Mouse (Mus musculus): ENCODE results near the gene Dusp21.

Dusp21 gene

GRCm38 (mm10) chrX:18145557-18145956, at the start of gene Dusp21:
Gene Dusp21 (plus strand): TSS chrX:18145857.
- DNase-seq: no peak

GRCm38 (mm10) chrX:18160734-18161442, 15.2 kb downstream of the Dusp21 start:
- no peak for DNase-seq

- no peak for DNase-seq
Measured at GRCm38 (mm10) chrX:18161796-18162191, 16.1 kb downstream of the Dusp21 start.

- peak; percentile 100 for DNase-seq
Measured at GRCm38 (mm10) chrX:18162192-18162857, 16.7 kb downstream of the Dusp21 start, which contains the start of gene Kdm6a. Gene Kdm6a (plus strand): TSS chrX:18162575.

DNA sequence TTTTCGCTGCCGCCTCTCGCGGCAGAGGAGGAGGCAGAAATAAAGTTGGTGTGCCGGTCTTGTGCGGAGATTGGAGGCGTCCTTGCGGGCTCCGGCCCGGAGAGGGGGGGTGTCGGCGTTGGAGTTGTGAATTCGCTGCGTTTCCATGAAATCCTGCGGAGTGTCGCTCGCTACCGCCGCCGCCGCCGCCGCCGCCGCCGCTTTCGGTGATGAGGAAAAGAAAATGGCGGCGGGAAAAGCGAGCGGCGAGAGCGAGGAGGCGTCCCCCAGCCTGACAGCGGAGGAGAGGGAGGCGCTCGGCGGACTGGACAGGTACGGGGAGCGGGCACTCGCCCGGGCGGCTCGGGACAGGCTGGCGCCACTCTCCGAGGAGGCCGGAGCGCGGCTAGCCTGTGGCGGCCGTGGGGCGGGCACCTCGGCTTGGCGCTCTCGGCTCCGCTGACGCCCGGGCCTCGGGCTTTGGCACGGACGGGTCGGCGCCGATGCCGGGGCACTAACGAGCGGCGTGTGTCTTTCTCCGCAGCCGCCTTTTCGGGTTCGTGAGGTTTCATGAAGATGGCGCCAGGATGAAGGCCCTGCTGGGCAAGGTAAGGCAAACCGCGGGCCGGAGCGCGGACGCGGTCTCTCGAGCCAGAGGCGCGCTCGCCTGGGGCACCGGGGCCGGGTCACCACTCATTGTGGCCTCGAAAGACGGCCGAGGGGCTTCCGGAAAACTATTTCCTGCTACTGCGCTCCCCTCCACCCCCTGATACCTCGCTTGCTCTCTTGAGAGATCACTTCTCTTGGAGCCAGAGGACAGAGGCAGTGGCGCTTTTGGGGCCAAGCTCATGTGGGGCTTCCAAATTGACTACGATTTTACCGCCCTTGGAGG, 17.4 kb downstream of the Dusp21 start:
- DNase-seq: peak; percentile 91

- DNase-seq: peak; percentile 92
Measured at GRCm38 (mm10) chrX:18163917-18164624, 18.4 kb downstream of the Dusp21 start.

GRCm38 (mm10) chrX:18165121-18165520, 19.5 kb downstream of the Dusp21 start:
- no peak for DNase-seq

DNA sequence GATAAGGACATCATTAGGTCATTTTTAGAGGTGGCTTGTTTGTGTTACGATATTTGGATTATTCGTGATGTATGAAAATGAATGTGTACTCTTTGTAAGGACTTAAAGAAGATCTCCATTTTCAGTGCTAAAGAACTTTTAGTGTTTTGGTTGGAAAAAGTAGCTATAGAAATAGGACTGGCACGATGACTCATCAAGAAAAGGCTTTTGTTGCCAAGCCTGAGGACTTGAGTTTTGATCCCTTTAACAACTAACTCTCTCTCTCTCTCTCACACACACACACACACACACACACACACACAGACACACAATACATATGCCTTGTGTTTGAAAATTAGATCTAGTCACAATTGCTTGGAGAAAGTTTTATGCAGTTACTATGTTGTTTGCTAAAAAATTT, 21.3 kb downstream of the Dusp21 start:
- DNase-seq: no peak

DNA sequence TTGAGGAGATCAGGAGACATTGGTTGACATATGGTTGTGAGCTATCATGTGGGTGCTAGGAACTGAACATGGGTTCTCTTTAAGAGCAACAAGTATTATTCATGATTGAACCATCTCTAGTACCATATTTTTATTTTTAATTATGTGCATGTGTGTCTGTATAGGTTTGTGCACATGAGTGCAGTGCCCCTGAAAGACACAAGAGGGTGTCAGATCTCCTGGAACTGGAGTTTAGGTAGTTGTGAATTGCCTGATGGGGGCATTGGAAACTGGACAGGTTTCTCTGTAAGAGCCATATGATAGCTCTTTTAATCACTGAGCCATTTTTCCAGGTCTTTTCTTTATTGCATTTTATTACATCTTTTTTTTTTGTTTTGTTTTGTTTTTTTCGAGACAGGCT, 23.3 kb downstream of the Dusp21 start:
- DNase-seq: no peak

- no peak for DNase-seq
Measured at GRCm38 (mm10) chrX:18174831-18175230, 29.2 kb downstream of the Dusp21 start.

DNA sequence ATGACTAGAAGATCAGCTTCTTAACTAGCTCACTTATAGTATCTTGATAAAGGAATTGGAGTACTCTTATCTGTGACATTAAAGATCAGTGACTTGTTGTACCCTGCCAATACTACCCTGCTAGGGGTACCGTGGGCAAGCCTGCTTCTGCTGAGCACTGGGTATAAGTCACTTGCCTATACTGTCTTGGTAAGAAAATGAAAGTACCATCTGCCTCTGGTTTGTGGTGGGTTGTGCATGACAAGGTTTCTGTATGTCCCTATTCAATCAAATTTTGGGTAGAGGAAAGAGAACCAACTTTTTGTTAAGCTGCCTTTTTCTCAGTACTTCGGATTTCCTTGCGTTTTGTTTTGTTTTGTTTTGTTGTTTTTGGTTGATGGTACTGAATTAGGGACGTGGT, 32.1 kb downstream of the Dusp21 start:
- DNase-seq: no peak

DNA sequence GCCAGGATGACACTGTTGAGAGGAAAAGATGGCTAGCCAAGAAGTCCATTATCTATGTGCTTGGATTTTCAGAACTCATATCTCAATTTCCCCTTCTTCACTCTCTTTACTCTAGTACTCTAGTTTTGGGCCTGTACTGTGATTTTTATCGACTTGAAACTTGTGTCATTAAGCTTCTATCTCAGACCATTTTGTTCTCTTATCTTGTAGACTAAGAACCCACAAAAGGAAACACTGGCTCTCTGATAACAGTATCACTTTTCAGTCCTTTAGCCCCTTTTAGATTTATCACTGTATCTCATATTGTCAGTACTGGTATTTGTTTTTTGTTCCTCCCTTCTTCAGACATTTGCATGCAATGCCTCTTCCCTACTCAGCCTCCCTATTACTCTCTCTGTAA, 33.8 kb downstream of the Dusp21 start:
- no peak for DNase-seq

GRCm38 (mm10) chrX:18187203-18187602, 41.5 kb downstream of the Dusp21 start:
- peak; percentile 87 for DNase-seq

DNA sequence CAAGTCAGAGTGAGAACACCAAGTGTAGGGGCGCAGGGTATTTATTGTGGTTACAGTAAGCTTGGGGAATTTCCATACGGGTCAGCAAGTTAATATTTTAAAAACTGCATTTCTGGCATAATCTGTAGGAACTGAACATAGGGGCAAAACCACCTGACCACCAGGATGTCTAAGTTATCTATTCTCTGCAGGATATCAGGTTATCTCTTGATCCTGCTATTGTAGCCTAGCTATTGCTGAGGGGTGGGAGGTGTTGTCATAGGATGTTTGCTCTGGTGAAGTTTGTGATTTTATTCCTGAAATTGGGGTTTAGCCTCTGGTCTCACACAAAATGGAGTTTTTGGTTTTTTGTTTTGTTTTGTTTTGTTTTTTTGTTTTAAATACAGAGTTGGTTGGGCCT, 42.6 kb downstream of the Dusp21 start:
- no peak for DNase-seq
